Mouse (Mus musculus): Measurements from ENCODE around the gene Fbxo33. TPM values are rescaled to one million over a fixed set of nuclear protein-coding genes. Genes with fewer than 3 reads are reported as not detected.

The Fbxo33 gene
- polyA plus RNA-seq (2014; fragmentation: Nextera tagmentation; extraction: Ambion mirVana), result 8.1 and 10.3 TPM in 2 replicates

GRCm38 (mm10) chr12:59219325-59220225 lies at the start of gene Fbxo33:
Gene Fbxo33, minus strand, starts transcription at chr12:59219725.
- no peaks in the 10 kb centered on the region for H3K27me3 ChIP-seq (ENCODE audit: control insufficient read depth, insufficient read depth, low read length)
- DNase-seq (ENCODE audit: low spot score) (peak; percentile 98), ATAC-seq (ENCODE audit: low FRiP score) (peak; percentile 97)
- H3K27ac ChIP-seq (ENCODE audit: low read depth, low read length), result peak within 1 kb of the TSS; percentile 82
- peak within 1 kb of the TSS; percentile 94 for H3K4me3 ChIP-seq (ENCODE audit: low read depth, low read length)
- WGBS, result under 1% methylated on average over 99 of the region's 109 CpGs
- H3K4me1 ChIP-seq (replicated peaks; ENCODE audit: control insufficient read depth, insufficient read depth, low read length), result no peaks in the 10 kb centered on the region
- H3K9me3 ChIP-seq (ENCODE audit: control insufficient read depth, low read length), result no peaks in the 10 kb centered on the region
- no peaks in the 10 kb centered on the region for H3K36me3 ChIP-seq (ENCODE audit: control insufficient read depth, insufficient read depth, low read length)
- peak within 1 kb of the TSS; percentile 81 for H3K9ac ChIP-seq (ENCODE audit: low read depth, low read length)
- peak within 1 kb of the TSS; percentile 77 for H3K4me2 ChIP-seq (replicated peaks; ENCODE audit: low read depth, low read length)

- no peak overlapping the region for H3K4me2 ChIP-seq (replicated peaks; ENCODE audit: low read depth, low read length)
- 82% methylated on average over 4 of the region's 4 CpGs for WGBS
These were observed 46.4 kb upstream of the Fbxo33 start for GRCm38 (mm10) chr12:59265942-59266231.

GRCm38 (mm10) chr12:59265207-59265941 lies 45.8 kb upstream of the Fbxo33 start:
- WGBS, result 32% methylated on average over 15 of the region's 15 CpGs
- Histone ChIP-seq H3K27me3 (ENCODE audit: control insufficient read depth, insufficient read depth, low read length) (no peaks in the 10 kb centered on the region), H3K27ac (ENCODE audit: low read depth, low read length) (no peak overlapping the region), H3K9me3 (ENCODE audit: control insufficient read depth, low read length) (no peaks in the 10 kb centered on the region), H3K4me1 (replicated peaks; ENCODE audit: control insufficient read depth, insufficient read depth, low read length) (no peaks in the 10 kb centered on the region), H3K36me3 (ENCODE audit: control insufficient read depth, insufficient read depth, low read length) (no peaks in the 10 kb centered on the region), H3K4me2 (replicated peaks; ENCODE audit: low read depth, low read length) (no peak overlapping the region; the same call in 1 of the 2 replicates), H3K4me3 (ENCODE audit: low read depth, low read length) (no peak overlapping the region), H3K9ac (ENCODE audit: low read depth, low read length) (0 out of 2 replicates have a peak overlapping the region, but pooled peaks have one; percentile 20)
- no peak for ATAC-seq (ENCODE audit: low FRiP score)
- peak; percentile 70 for DNase-seq (ENCODE audit: low spot score)

More at GRCm38 (mm10) chr12:59265942-59266231, 46.4 kb upstream of the Fbxo33 start:
- no peak for ATAC-seq (ENCODE audit: low FRiP score)
- H3K4me3 ChIP-seq (ENCODE audit: low read depth, low read length), result no peak overlapping the region
- no peaks in the 10 kb centered on the region for H3K36me3 ChIP-seq (ENCODE audit: control insufficient read depth, insufficient read depth, low read length)
- H3K9me3 ChIP-seq (ENCODE audit: control insufficient read depth, low read length), result no peaks in the 10 kb centered on the region
- no peaks in the 10 kb centered on the region for H3K27me3 ChIP-seq (ENCODE audit: control insufficient read depth, insufficient read depth, low read length)
- H3K9ac ChIP-seq (ENCODE audit: low read depth, low read length), result no peak overlapping the region
- DNase-seq (ENCODE audit: low spot score), result no peak
- H3K4me1 ChIP-seq (replicated peaks; ENCODE audit: control insufficient read depth, insufficient read depth, low read length), result no peaks in the 10 kb centered on the region
- H3K27ac ChIP-seq (ENCODE audit: low read depth, low read length), result no peak overlapping the region

GRCm38 (mm10) chr12:59262841-59263240 lies 43.3 kb upstream of the Fbxo33 start:
- no peaks in the 10 kb centered on the region for H3K27me3 ChIP-seq (ENCODE audit: control insufficient read depth, insufficient read depth, low read length)
- H3K4me1 ChIP-seq (replicated peaks; ENCODE audit: control insufficient read depth, insufficient read depth, low read length), result no peaks in the 10 kb centered on the region
- no peaks in the 10 kb centered on the region for H3K9me3 ChIP-seq (ENCODE audit: control insufficient read depth, low read length)
- DNase-seq (ENCODE audit: low spot score), result no peak
- no peak for ATAC-seq (ENCODE audit: low FRiP score)
- no peak overlapping the region for H3K27ac ChIP-seq (ENCODE audit: low read depth, low read length)
- H3K4me2 ChIP-seq (replicated peaks; ENCODE audit: low read depth, low read length), result no peak overlapping the region
- H3K36me3 ChIP-seq (ENCODE audit: control insufficient read depth, insufficient read depth, low read length), result no peaks in the 10 kb centered on the region
- H3K9ac ChIP-seq (ENCODE audit: low read depth, low read length), result no peak overlapping the region
- 85% methylated on average over 3 of the region's 3 CpGs for WGBS
- H3K4me3 ChIP-seq (ENCODE audit: low read depth, low read length), result no peak overlapping the region

- ATAC-seq (ENCODE audit: low FRiP score) (no peak), DNase-seq (ENCODE audit: low spot score) (no peak)
- Histone ChIP-seq H3K4me2 (replicated peaks; ENCODE audit: low read depth, low read length) (no peak overlapping the region), H3K36me3 (ENCODE audit: control insufficient read depth, insufficient read depth, low read length) (no peaks in the 10 kb centered on the region), H3K4me3 (ENCODE audit: low read depth, low read length) (no peak overlapping the region), H3K4me1 (replicated peaks; ENCODE audit: control insufficient read depth, insufficient read depth, low read length) (no peaks in the 10 kb centered on the region), H3K27me3 (ENCODE audit: control insufficient read depth, insufficient read depth, low read length) (no peaks in the 10 kb centered on the region), H3K27ac (ENCODE audit: low read depth, low read length) (no peak overlapping the region), H3K9me3 (ENCODE audit: control insufficient read depth, low read length) (no peaks in the 10 kb centered on the region), H3K9ac (ENCODE audit: low read depth, low read length) (no peak overlapping the region)
- 64% methylated on average over 2 of the region's 2 CpGs for WGBS
These were observed 41.3 kb upstream of the Fbxo33 start for GRCm38 (mm10) chr12:59260798-59261197.

GRCm38 (mm10) chr12:59260362-59260761 lies 40.8 kb upstream of the Fbxo33 start:
- Histone ChIP-seq H3K27me3 (ENCODE audit: control insufficient read depth, insufficient read depth, low read length) (no peaks in the 10 kb centered on the region), H3K4me1 (replicated peaks; ENCODE audit: control insufficient read depth, insufficient read depth, low read length) (no peaks in the 10 kb centered on the region), H3K27ac (ENCODE audit: low read depth, low read length) (no peak overlapping the region), H3K36me3 (ENCODE audit: control insufficient read depth, insufficient read depth, low read length) (no peaks in the 10 kb centered on the region), H3K4me2 (replicated peaks; ENCODE audit: low read depth, low read length) (no peak overlapping the region), H3K4me3 (ENCODE audit: low read depth, low read length) (no peak overlapping the region), H3K9ac (ENCODE audit: low read depth, low read length) (no peak overlapping the region), H3K9me3 (ENCODE audit: control insufficient read depth, low read length) (no peaks in the 10 kb centered on the region)
- no peak for ATAC-seq (ENCODE audit: low FRiP score)
- DNase-seq (ENCODE audit: low spot score), result peak; percentile 24

GRCm38 (mm10) chr12:59259015-59259414 lies 39.5 kb upstream of the Fbxo33 start:
- DNase-seq (ENCODE audit: low spot score) (no peak), ATAC-seq (ENCODE audit: low FRiP score) (no peak)
- H3K27me3 ChIP-seq (ENCODE audit: control insufficient read depth, insufficient read depth, low read length), result no peaks in the 10 kb centered on the region
- no peak overlapping the region for H3K27ac ChIP-seq (ENCODE audit: low read depth, low read length)
- no peak overlapping the region for H3K4me3 ChIP-seq (ENCODE audit: low read depth, low read length)
- no peaks in the 10 kb centered on the region for H3K36me3 ChIP-seq (ENCODE audit: control insufficient read depth, insufficient read depth, low read length)
- WGBS, result 88% methylated on average over 5 of the region's 5 CpGs
- H3K9ac ChIP-seq (ENCODE audit: low read depth, low read length), result no peak overlapping the region
- H3K9me3 ChIP-seq (ENCODE audit: control insufficient read depth, low read length), result no peaks in the 10 kb centered on the region
- no peak overlapping the region for H3K4me2 ChIP-seq (replicated peaks; ENCODE audit: low read depth, low read length)
- H3K4me1 ChIP-seq (replicated peaks; ENCODE audit: control insufficient read depth, insufficient read depth, low read length), result no peaks in the 10 kb centered on the region

- Histone ChIP-seq H3K9me3 (ENCODE audit: control insufficient read depth, low read length) (no peaks in the 10 kb centered on the region), H3K4me3 (ENCODE audit: low read depth, low read length) (no peak overlapping the region), H3K4me1 (replicated peaks; ENCODE audit: control insufficient read depth, insufficient read depth, low read length) (no peaks in the 10 kb centered on the region), H3K36me3 (ENCODE audit: control insufficient read depth, insufficient read depth, low read length) (no peaks in the 10 kb centered on the region), H3K27ac (ENCODE audit: low read depth, low read length) (no peak overlapping the region), H3K9ac (ENCODE audit: low read depth, low read length) (no peak overlapping the region), H3K4me2 (replicated peaks; ENCODE audit: low read depth, low read length) (no peak overlapping the region), H3K27me3 (ENCODE audit: control insufficient read depth, insufficient read depth, low read length) (no peaks in the 10 kb centered on the region)
- DNase-seq (ENCODE audit: low spot score) (no peak), ATAC-seq (ENCODE audit: low FRiP score) (no peak)
- 87% methylated on average over 2 of the region's 2 CpGs for WGBS
These were observed 30.8 kb upstream of the Fbxo33 start for GRCm38 (mm10) chr12:59250259-59250827.
